In the genomic region with DNA sequence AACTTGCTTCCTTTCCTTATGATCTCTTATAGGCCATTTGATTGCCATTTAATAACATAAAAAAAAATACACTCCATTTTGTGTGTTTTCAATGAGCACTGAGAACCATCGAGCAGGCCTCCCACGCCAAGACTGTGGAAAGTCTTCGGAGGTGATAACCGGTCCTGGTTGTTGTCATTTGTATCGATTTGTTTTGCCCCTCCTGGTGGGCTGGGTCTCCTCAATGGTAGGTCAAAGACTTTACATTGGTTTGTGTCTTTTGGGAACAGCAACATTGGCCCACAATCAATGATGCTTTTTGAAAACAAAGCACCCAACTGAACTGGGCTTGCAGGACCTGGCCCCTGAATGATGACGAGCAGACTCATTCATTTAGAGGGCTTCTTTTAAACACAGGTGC, we compare ENCODE assay signal across 14 mouse cellular contexts. TPM values are rescaled to one million over a fixed set of nuclear protein-coding genes. Genes with fewer than 3 reads are reported as not detected.
"Had no signal": no experiment of that assay in that cellular context is flagged by ENCODE, and none has a peak within 500 bp of the region (broad histone marks: within the 10 kb centered on the region; RNA-seq: fewer than 3 reads in every experiment).

No protein-coding gene starts in this region.

- H3K27ac ChIP-seq: layer of hippocampus, adult 2 months; limb, embryonic 13.5 days; liver, embryonic 15.5 days; midbrain, embryonic 12.5 days; neural tube, embryonic 13.5 days had no signal

- H3K4me1 ChIP-seq: limb, embryonic 13.5 days; liver, embryonic 15.5 days; midbrain, embryonic 12.5 days; neural tube, embryonic 13.5 days had no signal

- H3K4me2 ChIP-seq: limb, embryonic 13.5 days; liver, embryonic 11.5 days; liver, embryonic 15.5 days; lung, embryonic 14.5 days; midbrain, embryonic 12.5 days; neural tube, embryonic 13.5 days had no signal

- H3K27me3 ChIP-seq: liver, embryonic 15.5 days; neural tube, embryonic 13.5 days had no signal

- H3K9me3 ChIP-seq: limb, embryonic 13.5 days; liver, embryonic 15.5 days; midbrain, embryonic 12.5 days; neural tube, embryonic 13.5 days had no signal

- ATAC-seq: midbrain, embryonic 16.5 days had no signal

- H3K4me3 ChIP-seq: layer of hippocampus, adult 2 months; limb, embryonic 13.5 days; liver, embryonic 15.5 days; midbrain, embryonic 12.5 days; neural tube, embryonic 13.5 days had no signal

- H3K36me3 ChIP-seq: limb, embryonic 13.5 days; liver, embryonic 15.5 days; midbrain, embryonic 12.5 days; neural tube, embryonic 13.5 days had no signal

- H3K9ac ChIP-seq: limb, embryonic 13.5 days; liver, embryonic 15.5 days; lung, embryonic 14.5 days; midbrain, embryonic 12.5 days; neural tube, embryonic 13.5 days had no signal

- DNase-seq: kidney, adult 11 months; kidney, postnatal 10 days; kidney, postnatal 4 days; left cerebral cortex, postnatal 4 days; lung, embryonic 14.5 days; lung, postnatal 10 days; retina, postnatal 1 day had no signal

RNA-seq across cellular contexts. Expression of a gene that starts 36.4 kb away (rescaled TPM):
- polyA plus RNA-seq: midbrain, embryonic 16.5 days had no signal
